Mouse (Mus musculus): ENCODE data around the gene Cnbd2. TPM values are rescaled to one million over a fixed set of nuclear protein-coding genes. Genes with fewer than 3 reads are reported as not detected.

The Cnbd2 gene
- polyA plus RNA-seq (2012; rRNA removed): 2.8 and 3.6 TPM in 2 replicates

DNA sequence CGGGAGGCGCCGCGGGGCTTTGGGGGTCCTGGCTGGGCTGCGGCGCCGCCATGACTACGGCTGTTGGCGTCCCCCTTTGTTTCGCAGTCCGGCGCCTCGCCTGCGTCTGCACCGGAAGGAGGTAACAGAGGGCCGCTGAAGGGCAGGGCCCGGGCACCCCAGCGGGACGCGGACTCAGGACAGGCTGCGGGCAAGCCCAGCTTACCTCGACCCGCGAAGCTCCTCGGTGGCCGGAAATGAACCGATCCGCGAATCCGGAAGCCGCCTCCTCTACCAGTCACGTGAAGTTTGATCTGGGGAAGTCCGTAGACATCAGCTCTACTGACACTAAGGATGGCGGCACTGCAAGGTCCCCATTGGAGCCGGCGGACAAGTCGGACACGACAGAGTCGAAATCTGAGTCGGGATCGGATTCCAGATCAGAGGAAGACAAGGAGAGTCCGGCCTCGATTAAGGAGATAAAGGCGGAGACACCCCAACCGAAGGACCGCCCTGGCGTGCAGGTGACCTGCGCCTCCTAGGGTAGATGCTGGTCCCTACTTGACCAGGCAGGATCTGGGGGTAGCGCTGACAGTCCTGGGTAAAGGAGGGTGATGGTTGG lies at the start of gene Cnbd2, which contains the start of gene Scand1:
Cnbd2 (plus strand) TSS at position 3 of the 601 bp plus-strand sequence.
Scand1 (minus strand) TSS at position 408 of the 601 bp plus-strand sequence.

DNA sequence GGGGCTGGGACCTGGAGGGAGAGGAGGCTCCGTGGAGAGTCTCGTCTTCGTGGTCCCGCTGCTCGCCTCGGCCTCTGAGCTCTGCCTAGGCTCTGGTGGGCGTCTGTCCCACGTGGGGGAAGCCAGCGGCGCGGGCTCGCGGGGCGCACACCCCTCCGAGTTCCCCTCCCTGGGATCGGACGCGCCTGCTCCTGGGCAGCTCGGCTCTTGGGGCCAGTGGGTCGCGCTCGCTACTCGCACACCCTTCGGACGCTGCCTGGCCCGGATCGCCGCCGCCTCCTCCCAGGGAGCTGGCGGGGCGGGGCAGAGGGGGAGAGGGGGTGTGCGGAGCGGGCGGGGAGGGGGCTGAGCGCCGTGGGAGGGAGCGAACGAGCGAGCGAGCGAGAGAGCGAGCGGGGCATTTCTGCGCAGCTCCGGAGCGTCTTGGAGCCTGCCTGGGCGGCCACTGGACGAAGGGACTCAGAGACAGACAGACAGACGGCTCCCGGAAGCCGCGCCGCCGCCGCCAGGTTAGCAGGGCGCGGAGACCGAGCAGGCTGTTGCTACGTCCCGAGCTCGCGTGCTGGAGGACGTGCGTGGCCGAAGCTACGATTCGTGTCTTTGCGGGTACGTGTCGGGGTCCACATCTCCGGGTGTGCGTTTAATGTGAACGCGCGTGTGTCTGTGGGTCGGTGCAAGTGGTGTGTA lies 108.7 kb downstream of the Cnbd2 start, which contains the start of gene Epb41l1:
Epb41l1 (plus strand) TSS at position 216 of the 687 bp plus-strand sequence.

Other genes with a start within 250 kb of the Cnbd2 start
- 7.6 and 10.3 TPM in 2 replicates for gene Spag4, start 247.1 kb upstream of the Cnbd2 start, polyA plus RNA-seq (2012; rRNA removed)
- gene Cpne1, start 200.3 kb upstream of the Cnbd2 start, polyA plus RNA-seq (2012; rRNA removed): 75.0 and 96.1 TPM in 2 replicates
- 25.4 and 33.3 TPM in 2 replicates for gene Rbm12, start 200.3 kb upstream of the Cnbd2 start, polyA plus RNA-seq (2012; rRNA removed)
- gene Gm28036, start 185.2 kb upstream of the Cnbd2 start, polyA plus RNA-seq (2012; rRNA removed): 4.9 and 10.8 TPM in 2 replicates
- gene Romo1, start 168.3 kb upstream of the Cnbd2 start, polyA plus RNA-seq (2012; rRNA removed): 301 and 635 TPM in 2 replicates
- gene Nfs1, start 168.1 kb upstream of the Cnbd2 start, polyA plus RNA-seq (2012; rRNA removed): 30.6 and 34.0 TPM in 2 replicates
- 307 and 357 TPM in 2 replicates for gene Rbm39, start 132.1 kb upstream of the Cnbd2 start, polyA plus RNA-seq (2012; rRNA removed)
- 25.3 and 33.0 TPM in 2 replicates for gene Phf20, start 115.8 kb upstream of the Cnbd2 start, polyA plus RNA-seq (2012; rRNA removed)
- 65.6 and 166 TPM in 2 replicates for gene Scand1, start 405 bp downstream of the Cnbd2 start, polyA plus RNA-seq (2012; rRNA removed)
- gene Epb41l1, start 108.6 kb downstream of the Cnbd2 start, polyA plus RNA-seq (2012; rRNA removed): 20.0 and 24.8 TPM in 2 replicates
- 24.6 and 37.5 TPM in 2 replicates for gene Aar2, start 235.3 kb downstream of the Cnbd2 start, polyA plus RNA-seq (2012; rRNA removed)